Mouse (Mus musculus): ENCODE measurements around the gene Krtap28-10.

Krtap28-10 gene

DNA sequence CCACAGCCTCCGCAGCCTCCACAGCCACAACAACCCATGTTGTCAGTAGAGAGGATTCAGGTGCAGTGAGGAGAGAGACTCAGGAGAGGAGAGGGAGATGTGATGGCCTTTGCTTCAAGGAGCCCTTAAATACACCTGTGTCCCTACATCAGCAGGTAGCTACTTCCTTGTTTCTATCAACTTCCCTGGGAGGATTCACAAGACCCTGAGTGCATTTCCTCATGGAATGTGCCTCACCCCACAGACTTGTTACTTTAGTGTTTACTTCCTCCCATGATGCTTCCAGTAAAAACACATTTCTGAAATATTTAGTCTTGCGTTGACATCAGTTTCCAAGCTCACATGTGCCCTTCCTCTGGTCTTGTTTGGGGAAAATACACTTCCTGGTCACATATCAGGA, at the start of gene Krtap28-10:
TSS of gene Krtap28-10 (minus strand) at position 101 of the 400 bp plus-strand sequence.
- no peak for DNase-seq

- no peak for DNase-seq
Observed at GRCm38 (mm10) chr1:83091268-83091667, 49.0 kb upstream of the Krtap28-10 start.

DNA sequence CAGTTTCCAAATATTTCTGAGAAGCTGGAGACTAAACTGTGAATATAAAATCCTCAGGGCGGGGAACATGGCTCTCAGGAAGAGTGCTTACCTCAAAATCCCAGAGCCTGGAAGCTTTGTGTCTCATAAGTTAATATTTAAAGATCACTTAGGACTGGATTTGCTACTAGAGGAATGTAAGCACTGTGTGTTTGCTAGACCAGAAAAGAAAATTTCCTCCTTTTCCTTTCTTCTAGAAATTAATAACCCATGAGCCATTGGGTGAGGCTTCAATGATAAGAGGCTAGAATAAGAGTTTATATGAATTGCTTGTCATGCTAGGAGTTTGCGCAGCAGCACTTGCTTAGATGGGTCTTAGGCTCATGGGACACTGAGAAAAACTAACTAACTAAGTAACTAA, 42.5 kb upstream of the Krtap28-10 start:
- DNase-seq: no peak

DNA sequence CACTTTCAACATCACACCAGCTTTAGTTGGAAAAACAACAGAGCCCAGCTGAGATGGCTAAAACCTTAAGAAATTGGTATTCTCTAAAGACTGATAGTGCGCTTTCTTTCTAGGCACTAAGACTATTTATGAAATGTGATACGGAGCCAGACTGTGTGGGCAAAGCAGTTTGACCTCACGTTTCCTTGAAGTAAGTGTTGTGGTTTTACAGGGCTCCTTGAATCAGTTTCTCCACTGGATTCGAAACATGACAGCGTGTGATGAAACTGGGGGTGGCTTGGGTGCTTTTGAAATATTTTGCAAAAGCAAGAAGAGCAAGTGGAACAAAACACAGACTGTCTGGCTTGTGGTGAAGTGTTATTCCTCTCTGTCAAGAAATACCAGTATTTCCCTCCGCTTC, 34.7 kb upstream of the Krtap28-10 start:
- DNase-seq: no peak

GRCm38 (mm10) chr1:83076190-83076917, 34.1 kb upstream of the Krtap28-10 start:
- no peak for DNase-seq

GRCm38 (mm10) chr1:83075526-83076189, 33.4 kb upstream of the Krtap28-10 start:
- no peak for DNase-seq

DNA sequence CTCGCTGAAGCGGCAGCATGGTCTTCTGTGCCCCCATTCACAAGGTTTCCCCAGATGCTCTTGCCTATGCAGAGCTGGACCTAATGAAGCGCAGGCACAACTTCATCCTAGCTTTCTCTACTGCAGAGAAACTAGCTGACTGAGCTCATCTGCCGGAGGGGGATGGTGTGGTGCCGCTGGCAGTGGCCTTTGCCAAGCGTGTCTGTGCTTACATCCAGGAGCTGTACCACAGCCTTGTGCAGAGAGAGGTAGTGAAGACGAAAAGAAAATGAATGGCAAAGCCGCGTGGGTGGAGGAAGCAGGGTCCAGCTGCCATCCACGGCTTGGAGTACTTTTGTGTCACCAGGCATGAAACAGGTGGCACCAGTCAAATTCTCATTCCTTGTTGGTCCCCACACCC, 24.9 kb upstream of the Krtap28-10 start:
- no peak for DNase-seq

DNA sequence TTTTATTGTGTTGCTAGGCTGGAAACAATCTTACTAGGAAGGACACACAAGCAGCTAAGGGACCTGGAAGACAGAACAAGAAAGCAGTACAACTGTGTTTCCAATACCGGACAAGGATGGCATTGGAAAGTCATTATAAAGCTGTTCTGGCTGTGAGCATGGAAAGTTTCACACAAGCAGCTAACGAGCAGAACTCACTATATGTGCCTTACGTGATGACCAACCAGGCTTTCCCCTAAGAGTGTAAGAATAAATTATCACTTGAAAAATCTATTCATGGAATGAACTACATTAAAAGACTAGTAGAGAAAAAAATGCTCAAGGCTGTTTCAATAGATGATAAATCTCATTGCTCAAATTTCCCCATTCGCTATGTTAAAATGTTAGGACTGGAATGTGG, 24.3 kb upstream of the Krtap28-10 start:
- no peak for DNase-seq

- no peak for DNase-seq
Observed at GRCm38 (mm10) chr1:83064851-83065250, 22.6 kb upstream of the Krtap28-10 start.

GRCm38 (mm10) chr1:83060643-83061042, 18.4 kb upstream of the Krtap28-10 start, which contains the start of gene Krtap28-13:
Krtap28-13 (plus strand) TSS chr1:83060930.
- no peak for DNase-seq

- DNase-seq: no peak
Observed at GRCm38 (mm10) chr1:83059278-83059677, 17.0 kb upstream of the Krtap28-10 start, which contains the start of gene A030005K14Rik. A030005K14Rik (minus strand) TSS chr1:83059378.

- DNase-seq: no peak
Observed at GRCm38 (mm10) chr1:83058481-83058880, 16.2 kb upstream of the Krtap28-10 start.

GRCm38 (mm10) chr1:83044882-83045427, 2.7 kb upstream of the Krtap28-10 start, which contains the start of gene Gm47969:
Gm47969 (plus strand) TSS chr1:83044932.
- DNase-seq: no peak

GRCm38 (mm10) chr1:83039080-83039479, 3.2 kb downstream of the Krtap28-10 start:
- no peak for DNase-seq

GRCm38 (mm10) chr1:83038109-83038672, 4.1 kb downstream of the Krtap28-10 start, which contains the start of gene Slc19a3:
Slc19a3 (minus strand) TSS chr1:83038448.
- DNase-seq: peak; percentile 93

GRCm38 (mm10) chr1:83036892-83037667, 5.2 kb downstream of the Krtap28-10 start:
- DNase-seq: no peak

DNA sequence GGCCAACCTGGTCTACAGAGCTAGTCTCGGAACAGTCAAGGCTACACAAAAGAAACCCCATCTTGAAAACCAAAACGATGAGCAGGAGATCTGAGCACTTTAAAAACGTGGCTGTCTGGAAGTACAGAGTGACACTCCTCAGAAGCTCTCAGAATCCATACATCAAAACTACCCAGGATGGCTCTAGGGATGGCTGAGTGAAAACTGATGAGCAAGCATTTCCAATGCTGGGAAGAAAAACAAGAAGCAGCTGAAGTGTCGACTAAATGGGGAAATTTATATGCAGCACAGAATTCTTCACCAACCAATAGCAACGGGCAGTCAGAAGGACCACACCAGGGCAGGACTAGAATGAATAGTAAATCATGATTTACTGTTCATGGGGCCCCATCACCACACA, 7.8 kb downstream of the Krtap28-10 start:
- no peak for DNase-seq

GRCm38 (mm10) chr1:83032508-83032907, 9.8 kb downstream of the Krtap28-10 start:
- DNase-seq: no peak

DNA sequence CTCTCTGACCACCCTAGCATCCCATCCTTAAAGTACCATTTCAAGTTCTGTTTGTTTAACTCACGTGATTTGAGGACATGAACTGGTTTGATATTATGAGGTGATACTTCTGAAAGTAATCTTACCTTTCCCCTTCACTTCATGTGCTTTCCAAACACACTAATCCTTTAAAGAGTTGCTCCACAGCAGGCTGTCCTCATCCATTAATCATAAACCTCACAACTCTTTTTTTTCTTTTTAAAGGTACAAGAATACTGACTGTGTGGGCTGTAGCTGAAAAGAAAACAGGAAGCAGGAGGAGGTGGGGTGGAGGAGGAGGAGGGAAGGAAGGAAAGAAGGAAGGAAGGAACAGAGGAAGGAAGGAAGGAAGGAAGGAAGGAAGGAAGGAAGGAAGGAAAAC, 10.3 kb downstream of the Krtap28-10 start:
- no peak for DNase-seq

GRCm38 (mm10) chr1:83016556-83016955, 25.7 kb downstream of the Krtap28-10 start:
- peak; percentile 24 for DNase-seq

GRCm38 (mm10) chr1:83015329-83015879, 26.9 kb downstream of the Krtap28-10 start:
- peak; percentile 40 for DNase-seq

GRCm38 (mm10) chr1:83014477-83014876, 27.8 kb downstream of the Krtap28-10 start:
- DNase-seq: no peak

Data from heart, adult 11 months (tissue).